Mouse (Mus musculus) CH12.LX (cell line): Measurements from ENCODE around the gene Myo16. TPM values are rescaled to one million over a fixed set of nuclear protein-coding genes. Genes with fewer than 3 reads are reported as not detected.
A peak's percentile ranks its signal among the peaks of the same experiment; 100 is the strongest.

Experiments used
- DNase-seq: peaks from one replicate; pipeline ENCODE4 v3.0.0-alpha.2; 2013; ENCODE audit errors: extremely low read depth
- H3K27ac ChIP-seq: 2 replicates; pipeline ENCODE4 v1.5.1; 2012; ENCODE audit warnings: low read depth, mild to moderate bottlenecking, control low read depth, moderate library complexity; ENCODE audit not compliant: insufficient read depth
- H3K27me3 ChIP-seq: replicated peaks from 2 replicates; pipeline ENCODE3; 2012; ENCODE audit warnings: inconsistent platforms
- H3K36me3 ChIP-seq, 2 experiments: replicated peaks in 1 of 2; 2 replicates each; pipeline versions ENCODE3 to v1.6.1; 2012; ENCODE audit warnings: inconsistent platforms in 1 of 2, low read length in 1 of 2, mild to moderate bottlenecking in 1 of 2, mixed read lengths in 1 of 2, moderate library complexity in 1 of 2; ENCODE audit not compliant: control insufficient read depth in 1 of 2, insufficient read depth in 1 of 2
- H3K4me1 ChIP-seq, 2 experiments: 2 replicates each; pipeline ENCODE4 v1.6.1; 2012; ENCODE audit warnings: inconsistent platforms in 1 of 2, moderate library complexity in 1 of 2; ENCODE audit not compliant: insufficient read depth in 2 of 2, control insufficient read depth in 1 of 2
- H3K4me2 ChIP-seq: 2 replicates; pipeline ENCODE4 v1.6.1; 2012; ENCODE audit warnings: low read depth, mild to moderate bottlenecking, control low read depth; ENCODE audit not compliant: poor library complexity, insufficient read depth, severe bottlenecking
- H3K4me3 ChIP-seq, 3 experiments: fragments of 150-350 bp in 1 of 3; sonication (generic) in 1 of 3; replicated peaks in 1 of 3; 2 replicates each; pipeline versions ENCODE3 to v1.5.1; 2011 to 2012; ENCODE audit warnings: low read depth in 2 of 3, low read length in 2 of 3, mild to moderate bottlenecking in 2 of 3, moderate library complexity in 2 of 3, control low read depth in 1 of 3, improper control_type of control experiment in 1 of 3, inconsistent platforms in 1 of 3, mixed read lengths in 1 of 3; ENCODE audit not compliant: poor library complexity in 1 of 3
- H3K79me2 ChIP-seq: replicated peaks from 2 replicates; pipeline ENCODE4 v1.6.1; 2012; ENCODE audit warnings: mild to moderate bottlenecking, moderate library complexity; ENCODE audit not compliant: control insufficient read depth, poor library complexity, insufficient read depth, severe bottlenecking; ENCODE audit errors: extremely low read depth
- H3K9ac ChIP-seq: 2 replicates; pipeline ENCODE4 v1.6.1; 2012; ENCODE audit warnings: low read depth, mild to moderate bottlenecking, control low read depth, moderate library complexity; ENCODE audit not compliant: insufficient read depth
- H3K9me3 ChIP-seq: replicated peaks from 2 replicates; pipeline ENCODE3; 2012; ENCODE audit warnings: low read length, inconsistent platforms, mixed read lengths
- BHLHE40 ChIP-seq: IDR thresholded peaks from 2 replicates; pipeline ENCODE4 v1.6.1; 2011; ENCODE audit warnings: mild to moderate bottlenecking, low read depth, low read length, improper control_type of control experiment
- CHD2 ChIP-seq: IDR thresholded peaks from 2 replicates; pipeline ENCODE4 v1.6.1; 2011; ENCODE audit warnings: low read length, improper control_type of control experiment
- CTCF ChIP-seq, 2 experiments: IDR thresholded peaks in 1 of 2; conservative IDR thresholded peaks in 1 of 2; 2 replicates each; pipeline ENCODE4 v1.5.1; 2011 to 2012; ENCODE audit warnings: low read depth in 2 of 2, low read length in 2 of 2, improper control_type of control experiment in 1 of 2, inconsistent platforms in 1 of 2, mild to moderate bottlenecking in 1 of 2, moderate library complexity in 1 of 2
- ELF1 ChIP-seq: IDR thresholded peaks from 2 replicates; pipeline ENCODE4 v1.6.1; 2014; ENCODE audit warnings: low read depth, mild to moderate bottlenecking, inconsistent platforms, low read length, improper control_type of control experiment
- HCFC1 ChIP-seq: IDR thresholded peaks from 2 replicates; pipeline ENCODE4 v1.6.1; 2012; ENCODE audit warnings: low read depth, mild to moderate bottlenecking, inconsistent platforms, low read length, improper control_type of control experiment
- IRF4 ChIP-seq: IDR thresholded peaks from 2 replicates; pipeline ENCODE4 v1.6.1; 2014; ENCODE audit warnings: low read depth, mild to moderate bottlenecking, inconsistent platforms, low read length, improper control_type of control experiment
- JUND ChIP-seq: conservative IDR thresholded peaks from 2 replicates; pipeline ENCODE4 v1.6.1; 2011; ENCODE audit warnings: low read depth, low read length, improper control_type of control experiment
- MAFK ChIP-seq: IDR thresholded peaks from 2 replicates; pipeline ENCODE4 v1.6.1; 2011; ENCODE audit warnings: low read length, improper control_type of control experiment; ENCODE audit not compliant: insufficient replicate concordance
- MAX ChIP-seq: IDR thresholded peaks from 2 replicates; pipeline ENCODE4 v1.6.1; 2011; ENCODE audit warnings: low read length, improper control_type of control experiment
- POLR2AphosphoS2 ChIP-seq: IDR thresholded peaks from 2 replicates; pipeline ENCODE4 v1.6.1; 2011; ENCODE audit warnings: low read depth, low read length, improper control_type of control experiment
- SMC3 ChIP-seq: IDR thresholded peaks from 2 replicates; pipeline ENCODE4 v1.6.1; 2011; ENCODE audit warnings: low read depth, low read length, improper control_type of control experiment
- TBP ChIP-seq: conservative IDR thresholded peaks from 2 replicates; pipeline ENCODE4 v1.6.1; 2011; ENCODE audit warnings: low read depth, low read length, improper control_type of control experiment
- TCF12 ChIP-seq: IDR thresholded peaks from 2 replicates; pipeline ENCODE4 v1.6.1; 2014; ENCODE audit warnings: low read depth, mild to moderate bottlenecking, inconsistent platforms, low read length, improper control_type of control experiment
- USF1 ChIP-seq: IDR thresholded peaks from 2 replicates; pipeline ENCODE4 v1.6.1; 2014; ENCODE audit warnings: low read depth, mild to moderate bottlenecking, inconsistent platforms, low read length, improper control_type of control experiment
- USF2 ChIP-seq: conservative IDR thresholded peaks from 2 replicates; pipeline ENCODE4 v1.6.1; 2011; ENCODE audit warnings: low read depth, low read length, improper control_type of control experiment
- dilution Hi-C: fragments of 300-500 bp; cut with MboI; formaldehyde crosslinking; loops from 2 replicates; pipeline ENCODE4 v1.14.3; 2020; ENCODE audit warnings: low sequenced_read_pairs; ENCODE audit not compliant: extremely low pct_unique_long_range_greater_than_20kb, extremely low pct_ligation_motif_present
- in situ Hi-C: fragments of 300-500 bp; cut with MboI; formaldehyde crosslinking; loops from 3 replicates; pipeline ENCODE4 v1.14.3; 2019; ENCODE audit warnings: low sequenced_read_pairs, low pct_ligation_motif_present, low pct_unique_long_range_greater_than_20kb, mixed read lengths
- polyA plus RNA-seq: library from polyadenylated mRNA; unstranded; fragments of >175 nt; gene quantifications from 2 replicates; pipeline ENCODE4 v1.2.1, GENCODE M21; 2012; ENCODE audit warnings: low read depth; ENCODE audit not compliant: insufficient read length
- total RNA-seq, 2 experiments: library from RNA; depleted of rRNA; stranded (reverse); fragments of 300-350 nt in 1 of 2; fragments of >200 nt in 1 of 2; gene quantifications; 2 replicates each; pipeline ENCODE4 v1.2.3; 2012 to 2014

Myo16 gene
- total and polyA plus RNA-seq, 3 experiments = not detected

GRCm38 (mm10) chr8:10414684-10415212, 261.0 kb downstream of the Myo16 start (continued):
- TF ChIP-seq ELF1 = no peak
- no peak for TF ChIP-seq POLR2AphosphoS2
- no peak for TF ChIP-seq MAFK

GRCm38 (mm10) chr8:10415288-10415687, 261.6 kb downstream of the Myo16 start:
- Histone ChIP-seq H3K36me3 (no peaks in the 10 kb centered on the region), H3K27ac (no peak overlapping the region), H3K27me3 (no peaks in the 10 kb centered on the region), H3K9me3 (no peaks in the 10 kb centered on the region), H3K4me3 (no peak overlapping the region), H3K79me2 (no peaks in the 10 kb centered on the region), H3K4me1 (peaks cover 5 to 14% of the 10 kb centered on the region in 2 experiments)
- DNase-seq = no peak
- no peak for TF ChIP-seq SMC3
- TF ChIP-seq HCFC1 = no peak
- no peak for TF ChIP-seq TBP
- TF ChIP-seq USF1 = no peak
- no peak for TF ChIP-seq CHD2
- no peak for TF ChIP-seq TCF12
- TF ChIP-seq CTCF (conservative IDR thresholded peaks at IDR 0.05 in 1 of 2, IDR thresholded peaks at IDR 0.05 in 1 of 2; ENCODE audit: low read depth in 2 of 2, low read length in 2 of 2) = no peak
- TF ChIP-seq, all 38 proteins: peak for 0
- in situ Hi-C loops (loop anchor here (25.0 kb wide), 1 partner anchor 378 kb away; no protein-coding TSS in a partner anchor), dilution Hi-C loops (no loop called here)
- H3K4me2 ChIP-seq = peak overlapping the region; percentile 74; the same call in 1 of the 2 replicates
- H3K9ac ChIP-seq = no peak overlapping the region

GRCm38 (mm10) chr8:10415885-10416284, 262.2 kb downstream of the Myo16 start:
- Histone ChIP-seq H3K9ac (no peak overlapping the region), H3K27ac (no peak overlapping the region)
- TF ChIP-seq IRF4 (no peak), MAX (0 out of 2 replicates have a peak, but pooled peaks have one; percentile 21), JUND (no peak), BHLHE40 (peak; percentile 68; the same call in 1 of the 2 replicates), USF2 (peak; percentile 71), USF1 (peak; percentile 64), TBP (no peak)
- TF ChIP-seq, all 38 proteins: peak for 4
- dilution Hi-C loops (no loop called here), in situ Hi-C loops (loop anchor here (25.0 kb wide), 1 partner anchor 379 kb away; no protein-coding TSS in a partner anchor)
- Histone ChIP-seq H3K4me2 (0 out of 2 replicates have a peak overlapping the region, but pooled peaks have one; percentile 3), H3K27me3 (no peaks in the 10 kb centered on the region), H3K4me3 (no peak overlapping the region), H3K36me3 (no peaks in the 10 kb centered on the region), H3K9me3 (no peaks in the 10 kb centered on the region), H3K79me2 (no peaks in the 10 kb centered on the region), H3K4me1 (peaks cover 5 to 14% of the 10 kb centered on the region in 2 experiments)
- peak; percentile 35 for DNase-seq
